ENCODE assay signal across 9 mouse cellular contexts in the genomic region with DNA sequence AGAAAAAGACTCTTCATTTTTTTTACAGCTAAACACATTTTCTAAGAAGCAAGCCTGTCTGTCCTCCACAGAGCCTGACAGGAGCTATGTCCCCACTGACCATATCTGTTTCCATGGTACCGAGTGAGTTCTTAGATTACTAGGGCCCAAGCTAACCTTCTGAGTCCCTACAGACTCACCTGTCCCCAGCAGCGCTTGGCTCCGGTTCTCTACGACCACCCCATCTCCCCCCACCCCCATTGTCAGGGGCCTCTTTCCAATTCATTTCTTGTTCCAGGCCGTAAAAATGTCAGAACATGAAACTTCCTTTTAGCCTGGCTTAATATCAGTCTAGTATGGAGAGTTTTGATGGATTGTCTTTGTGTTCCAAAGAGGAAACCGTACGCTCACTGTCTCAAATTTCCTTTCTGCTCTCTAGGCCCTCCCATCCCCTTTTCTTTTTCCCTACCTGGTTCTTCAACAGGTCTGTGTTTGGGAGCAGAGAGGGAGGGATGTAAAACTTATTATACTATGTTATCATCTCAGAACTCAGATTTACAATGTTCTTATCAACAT.
DNase-seq lines count a peak whose midpoint lies in the region; ATAC-seq lines count a peak whose summit lies in the region.
"Had no signal": no experiment of that assay in that cellular context is flagged by ENCODE, and none has a peak within 500 bp of the region (broad histone marks: within the 10 kb centered on the region; RNA-seq: fewer than 3 reads in every experiment).

No protein-coding gene starts in this region.

- no peaks in the 10 kb centered on the region for H3K36me3 ChIP-seq in heart, embryonic 10.5 days
- no peaks in the 10 kb centered on the region for H3K36me3 ChIP-seq in embryonic facial prominence, embryonic 11.5 days (replicated peaks; ENCODE audit: control insufficient read depth, insufficient read depth, low read depth, low read length)
- no peaks in the 10 kb centered on the region for H3K36me3 ChIP-seq in hindbrain, embryonic 11.5 days (ENCODE audit: control insufficient read depth, insufficient read depth, low read length)
- H3K36me3 ChIP-seq in midbrain, embryonic 13.5 days = no peaks in the 10 kb centered on the region

- no peaks in the 10 kb centered on the region for H3K27me3 ChIP-seq in heart, embryonic 10.5 days (ENCODE audit: insufficient read depth, poor library complexity, severe bottlenecking)
- H3K27me3 ChIP-seq in embryonic facial prominence, embryonic 11.5 days (ENCODE audit: control insufficient read depth, insufficient read depth, low read length) = no peaks in the 10 kb centered on the region
- H3K27me3 ChIP-seq in hindbrain, embryonic 11.5 days (ENCODE audit: control insufficient read depth, insufficient read depth, low read length) = no peaks in the 10 kb centered on the region
- H3K27me3 ChIP-seq in midbrain, embryonic 13.5 days = no peaks in the 10 kb centered on the region

- H3K4me3 ChIP-seq in heart, embryonic 10.5 days = no peak overlapping the region
- no peak overlapping the region for H3K4me3 ChIP-seq in embryonic facial prominence, embryonic 11.5 days (ENCODE audit: low read depth, low read length)
- H3K4me3 ChIP-seq in hindbrain, embryonic 11.5 days (ENCODE audit: low read depth, low read length) = no peak overlapping the region
- peak overlapping the region; percentile 42; the same call in 1 of the 2 replicates for H3K4me3 ChIP-seq in midbrain, embryonic 13.5 days (replicated peaks)

- peaks cover 38% of the 10 kb centered on the region for H3K4me1 ChIP-seq in heart, embryonic 10.5 days
- H3K4me1 ChIP-seq in embryonic facial prominence, embryonic 11.5 days (ENCODE audit: control insufficient read depth, insufficient read depth, low read length) = peaks cover 21% of the 10 kb centered on the region
- H3K4me1 ChIP-seq in hindbrain, embryonic 11.5 days (replicated peaks; ENCODE audit: control insufficient read depth, insufficient read depth, low read length) = peaks cover 13% of the 10 kb centered on the region
- H3K4me1 ChIP-seq in midbrain, embryonic 13.5 days (replicated peaks) = peaks cover 51% of the 10 kb centered on the region

- no peaks in the 10 kb centered on the region for H3K9me3 ChIP-seq in heart, embryonic 10.5 days
- H3K9me3 ChIP-seq in embryonic facial prominence, embryonic 11.5 days (replicated peaks; ENCODE audit: control insufficient read depth, low read length) = no peaks in the 10 kb centered on the region
- H3K9me3 ChIP-seq in hindbrain, embryonic 11.5 days (ENCODE audit: control insufficient read depth, low read length) = no peaks in the 10 kb centered on the region
- H3K9me3 ChIP-seq in midbrain, embryonic 13.5 days = no peaks in the 10 kb centered on the region

- peak overlapping the region; percentile 81; the same call in 1 of the 2 replicates for H3K9ac ChIP-seq in embryonic facial prominence, embryonic 11.5 days (replicated peaks; ENCODE audit: low read length)
- H3K9ac ChIP-seq in hindbrain, embryonic 11.5 days (ENCODE audit: low read depth, low read length) = no peak overlapping the region
- H3K9ac ChIP-seq in midbrain, embryonic 13.5 days (replicated peaks) = peak overlapping the region; percentile 78
- H3K9ac ChIP-seq: liver, embryonic 14.5 days had no signal

- no peak overlapping the region for H3K4me2 ChIP-seq in embryonic facial prominence, embryonic 11.5 days (ENCODE audit: low read depth, low read length)
- H3K4me2 ChIP-seq in hindbrain, embryonic 11.5 days (replicated peaks; ENCODE audit: low read depth, low read length) = no peak overlapping the region
- peak overlapping the region; percentile 70 for H3K4me2 ChIP-seq in midbrain, embryonic 13.5 days (replicated peaks)

- WGBS in heart, embryonic 10.5 days = 75% methylated on average over 7 of the region's 7 CpGs
- 43% methylated on average over 7 of the region's 7 CpGs for WGBS in embryonic facial prominence, embryonic 11.5 days
- WGBS in hindbrain, embryonic 11.5 days = 61% methylated on average over 7 of the region's 7 CpGs
- 52% methylated on average over 7 of the region's 7 CpGs for WGBS in midbrain, embryonic 13.5 days

- no peak for ATAC-seq in embryonic facial prominence, embryonic 11.5 days (replicated peaks; ENCODE audit: insufficient number of reproducible peaks, low FRiP score, low TSS enrichment, low read depth)
- no peak for ATAC-seq in hindbrain, embryonic 11.5 days (ENCODE audit: low FRiP score)
- ATAC-seq in midbrain, embryonic 13.5 days = no peak

- no peak for DNase-seq in heart, embryonic 10.5 days (ENCODE audit: low spot score)
- no peak for DNase-seq in heart, adult 8-10 months (ENCODE audit: low spot score)
- DNase-seq in embryonic facial prominence, embryonic 11.5 days (ENCODE audit: low spot score) = no peak
- DNase-seq in hindbrain, embryonic 11.5 days (ENCODE audit: low spot score) = peak; percentile 8
- no peak for DNase-seq in layer of hippocampus, adult 8-10 months (ENCODE audit: low spot score in 2 of 2)
- no peak for DNase-seq in layer of hippocampus, postnatal 36 days
- DNase-seq in adrenal gland, adult 8-10 months = no peak

- peak overlapping the region; percentile 93 for H3K27ac ChIP-seq in heart, embryonic 10.5 days
- peak overlapping the region; percentile 98; the same call in 1 of the 2 replicates for H3K27ac ChIP-seq in embryonic facial prominence, embryonic 11.5 days (replicated peaks; ENCODE audit: low read depth, low read length)
- H3K27ac ChIP-seq in hindbrain, embryonic 11.5 days (ENCODE audit: low read depth, low read length) = peak overlapping the region; percentile 58; the same call in 1 of the 2 replicates
- H3K27ac ChIP-seq in midbrain, embryonic 13.5 days = peak overlapping the region; percentile 98
- H3K27ac ChIP-seq: liver, embryonic 14.5 days had no signal
